Mouse (Mus musculus) NIH3T3 (cell line): ENCODE results near the gene Tekt1.
"Not testable (repeated sequence)": the region's sequence is repeated elsewhere in the genome, so short reads cannot be mapped to it uniquely, and the experiment has no call there.

Experiments used
- DNase-seq: peaks from one replicate; pipeline ENCODE4 v3.0.0-alpha.2; 2012; ENCODE audit warnings: low read depth

Tekt1 gene

GRCm38 (mm10) chr11:72389407-72390142, 27.3 kb upstream of the Tekt1 start:
- DNase-seq = no peak

DNA sequence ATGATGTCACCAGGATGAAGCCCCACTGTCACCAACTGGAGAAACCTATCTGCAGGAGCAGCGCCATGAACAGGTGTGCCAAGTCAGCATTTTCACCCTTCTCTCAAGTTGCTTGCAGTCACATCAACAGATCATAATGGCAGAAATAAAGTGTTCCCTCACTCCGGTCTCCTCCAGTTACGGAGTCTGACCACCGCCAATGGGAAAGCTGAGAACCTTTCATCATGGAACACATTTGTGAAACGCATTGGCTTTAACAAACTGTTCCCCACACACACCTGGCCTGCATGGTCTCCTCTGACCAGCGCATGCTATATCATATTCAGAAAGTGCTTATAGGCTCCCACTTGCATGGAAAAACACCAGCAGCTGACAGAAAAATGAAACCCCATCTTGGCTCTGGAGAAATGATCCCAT, 25.9 kb upstream of the Tekt1 start:
- DNase-seq = no peak

GRCm38 (mm10) chr11:72379351-72379750, 17.1 kb upstream of the Tekt1 start:
- DNase-seq = no peak

GRCm38 (mm10) chr11:72378222-72378621, 16.0 kb upstream of the Tekt1 start:
- no peak for DNase-seq

DNA sequence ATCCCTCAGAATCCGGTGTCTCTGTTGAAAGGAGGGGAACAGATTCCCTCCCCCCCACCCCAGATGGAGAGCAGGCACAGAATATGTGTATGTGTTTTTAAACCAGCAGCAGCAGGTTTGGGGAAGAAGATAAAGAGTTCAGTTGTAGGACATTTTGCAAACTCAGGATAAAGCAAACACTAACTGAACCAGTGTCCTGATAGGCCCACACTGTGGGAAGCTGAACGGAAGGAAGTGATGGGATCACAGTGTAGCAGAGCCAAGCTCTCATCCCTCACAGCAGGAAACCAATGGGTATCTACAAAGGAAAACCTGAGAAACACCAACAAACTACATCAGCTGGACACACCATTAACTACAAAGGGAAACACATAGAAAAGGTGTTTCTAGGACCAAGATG, 14.3 kb upstream of the Tekt1 start:
- DNase-seq = no peak

- DNase-seq = peak; percentile 10
Measured at GRCm38 (mm10) chr11:72369904-72370672, 7.8 kb upstream of the Tekt1 start.

- peak; percentile 17 for DNase-seq
Measured at GRCm38 (mm10) chr11:72367934-72368674, 5.9 kb upstream of the Tekt1 start.

GRCm38 (mm10) chr11:72366126-72366525, 3.9 kb upstream of the Tekt1 start:
- DNase-seq = no peak

DNA sequence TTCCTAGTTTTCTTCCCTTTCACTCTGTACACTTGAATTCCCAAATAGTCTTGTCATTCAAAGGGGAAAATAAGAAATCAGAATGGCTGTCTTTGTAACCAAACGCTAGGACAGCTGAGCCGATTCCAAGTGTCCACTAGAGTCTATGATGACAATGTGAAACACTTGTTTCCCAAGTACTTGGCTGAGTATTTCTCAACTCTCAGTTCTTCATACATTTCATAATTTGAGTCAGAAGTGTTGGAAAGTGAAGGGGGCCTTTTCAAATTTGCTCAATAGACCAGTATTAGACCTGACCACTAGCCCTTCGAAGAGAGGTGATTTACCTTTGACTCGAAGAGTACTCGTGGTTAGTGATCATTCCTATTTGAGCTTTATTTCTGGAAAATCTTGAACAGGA, 2.3 kb upstream of the Tekt1 start:
- no peak for DNase-seq

- DNase-seq = peak; percentile 18
Measured at GRCm38 (mm10) chr11:72363523-72364240, 1.4 kb upstream of the Tekt1 start.

- DNase-seq = no peak
Measured at GRCm38 (mm10) chr11:72361385-72362346, 576 bp downstream of the Tekt1 start.

GRCm38 (mm10) chr11:72354971-72355728, 7.1 kb downstream of the Tekt1 start:
- DNase-seq = peak; percentile 69

DNA sequence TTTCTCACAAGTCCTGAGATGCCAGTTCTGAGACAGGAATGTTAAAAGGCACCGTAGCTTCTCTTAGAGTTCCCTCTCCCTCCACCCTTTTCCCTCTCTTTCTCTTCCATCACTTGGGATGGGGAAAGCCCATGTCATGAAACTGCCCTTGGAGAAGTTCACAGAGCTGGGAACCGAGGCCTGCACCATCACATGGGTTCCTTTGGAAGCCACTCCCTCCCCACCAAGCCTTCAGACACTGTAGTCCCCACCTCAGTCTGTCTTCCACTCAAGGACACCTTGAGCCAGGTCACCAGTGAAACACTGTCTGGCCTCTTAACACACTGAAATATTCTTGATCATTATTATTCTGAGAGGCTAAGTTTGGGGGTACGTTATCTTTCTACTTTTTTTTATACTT, 9.1 kb downstream of the Tekt1 start:
- no peak for DNase-seq

GRCm38 (mm10) chr11:72352272-72352671, 10.0 kb downstream of the Tekt1 start:
- DNase-seq = no peak

DNA sequence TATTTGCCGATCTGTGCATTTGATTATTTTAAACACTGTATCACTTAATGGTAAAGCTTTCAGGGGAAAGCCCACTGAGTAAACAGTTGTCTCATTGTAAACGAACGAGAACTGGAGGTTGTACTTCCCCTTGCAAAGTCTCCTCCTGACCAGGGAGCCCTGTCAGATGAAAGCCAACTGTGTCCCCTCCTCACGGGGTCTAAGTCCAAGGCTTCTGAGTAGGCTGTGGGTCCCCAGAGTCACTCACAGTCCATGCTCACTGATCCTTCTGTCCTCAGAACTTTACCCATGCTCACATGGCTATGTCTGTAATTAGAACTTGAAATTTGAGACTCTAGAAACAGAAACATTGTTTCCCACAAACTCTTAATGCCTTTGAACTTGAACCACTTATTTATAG, 12.6 kb downstream of the Tekt1 start:
- no peak for DNase-seq

GRCm38 (mm10) chr11:72349016-72349415, 13.2 kb downstream of the Tekt1 start:
- no peak for DNase-seq

DNA sequence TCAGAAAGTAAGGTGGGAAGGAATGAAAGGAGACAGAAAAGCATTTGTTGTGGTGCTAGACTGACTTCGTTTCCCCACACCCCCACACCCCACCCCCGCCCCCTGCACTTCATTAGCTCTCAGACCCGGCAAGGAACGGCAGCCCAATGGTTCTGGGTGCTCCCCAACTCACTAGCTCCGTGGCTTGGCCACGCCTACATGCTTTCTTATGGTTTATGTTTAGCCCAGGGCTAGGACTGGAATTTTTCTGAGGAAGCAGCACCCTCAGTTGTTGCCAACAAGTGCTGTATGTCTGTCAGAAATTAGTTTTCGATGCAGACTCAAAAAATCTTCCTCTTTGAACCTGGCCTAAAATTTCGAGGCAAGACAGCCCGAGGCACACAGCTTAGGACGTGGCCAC, 13.7 kb downstream of the Tekt1 start:
- DNase-seq = peak; percentile 41

GRCm38 (mm10) chr11:72344486-72344885, 17.8 kb downstream of the Tekt1 start:
- no peak for DNase-seq

GRCm38 (mm10) chr11:72343904-72344303, 18.3 kb downstream of the Tekt1 start:
- DNase-seq = peak; percentile 69

- DNase-seq = not testable (repeated sequence)
Measured at GRCm38 (mm10) chr11:72343238-72343625, 19.0 kb downstream of the Tekt1 start.
